Mouse (Mus musculus): Measurements from ENCODE around the gene Cnih2. TPM values are rescaled to one million over a fixed set of nuclear protein-coding genes. Genes with fewer than 3 reads are reported as not detected.

Cnih2 gene
- 0.70 and 0.89 TPM in 2 replicates for polyA plus RNA-seq (2015; fragmentation: Nextera tagmentation; extraction: Ambion mirVana)

DNA sequence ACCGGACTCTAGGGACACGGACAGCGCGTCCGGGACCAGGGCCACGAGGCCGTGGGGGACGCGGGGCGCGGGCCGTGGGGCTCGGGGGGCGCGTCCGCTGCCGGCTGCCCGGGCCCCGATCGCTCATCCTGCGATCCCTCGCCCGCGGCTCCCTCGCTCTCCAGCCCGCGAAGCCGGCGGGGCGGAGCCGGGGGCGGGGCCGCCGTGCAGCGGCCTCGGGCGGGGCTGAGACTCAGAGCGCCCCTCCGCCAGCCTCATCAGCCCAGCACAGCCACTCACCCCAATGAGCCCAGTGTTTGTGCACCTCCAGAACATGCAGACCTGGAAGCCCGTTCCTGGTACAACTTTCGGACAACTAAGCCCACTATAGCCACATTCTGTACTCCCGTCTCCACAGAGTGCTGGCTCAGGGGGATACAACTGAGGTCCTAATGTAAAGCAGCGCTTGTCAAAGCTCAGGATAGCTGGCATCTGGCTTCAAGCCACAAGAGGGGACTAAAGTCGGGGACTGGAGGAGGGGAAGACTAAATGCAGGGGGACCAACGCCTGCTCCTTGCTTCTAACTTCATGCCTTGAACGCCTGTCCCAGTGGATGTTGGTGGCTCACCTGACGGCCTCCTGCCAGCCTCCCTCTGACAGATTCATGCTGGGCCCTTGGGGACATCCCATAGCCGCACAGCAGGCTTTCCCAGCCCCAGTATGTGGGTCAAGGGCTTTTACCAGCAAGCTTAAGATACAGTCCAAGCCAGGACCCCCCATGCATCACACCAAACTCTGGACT is at the start of gene Cnih2:
TSS of gene Cnih2 (minus strand) at position 159 of the 781 bp plus-strand sequence.
- Histone ChIP-seq H3K27me3 (replicated peaks; ENCODE audit: insufficient read depth, low read length) (no peaks in the 10 kb centered on the region), H3K36me3 (ENCODE audit: insufficient read depth, low read length) (peaks cover 30% of the 10 kb centered on the region), H3K27ac (ENCODE audit: low read length) (no peak within 1 kb of the TSS), H3K9me3 (ENCODE audit: low read length) (no peaks in the 10 kb centered on the region), H3K4me2 (replicated peaks; ENCODE audit: low read depth, low read length) (peak within 1 kb of the TSS; percentile 80), H3K4me1 (ENCODE audit: insufficient read depth, low read depth, low read length) (peaks cover 4% of the 10 kb centered on the region; the same call in 1 of the 2 replicates), H3K4me3 (ENCODE audit: low read depth, low read length) (peak within 1 kb of the TSS; percentile 28), H3K9ac (replicated peaks; ENCODE audit: low read depth) (no peak within 1 kb of the TSS)
- WGBS: 6% methylated on average over 34 of the region's 48 CpGs
- peak; percentile 63 for DNase-seq (ENCODE audit: low spot score)
- peak; percentile 57 for ATAC-seq
- TF ChIP-seq EP300 (IDR thresholded peaks at IDR 0.05) (no peak), CTCF (IDR thresholded peaks at IDR 0.05) (no peak)

DNA sequence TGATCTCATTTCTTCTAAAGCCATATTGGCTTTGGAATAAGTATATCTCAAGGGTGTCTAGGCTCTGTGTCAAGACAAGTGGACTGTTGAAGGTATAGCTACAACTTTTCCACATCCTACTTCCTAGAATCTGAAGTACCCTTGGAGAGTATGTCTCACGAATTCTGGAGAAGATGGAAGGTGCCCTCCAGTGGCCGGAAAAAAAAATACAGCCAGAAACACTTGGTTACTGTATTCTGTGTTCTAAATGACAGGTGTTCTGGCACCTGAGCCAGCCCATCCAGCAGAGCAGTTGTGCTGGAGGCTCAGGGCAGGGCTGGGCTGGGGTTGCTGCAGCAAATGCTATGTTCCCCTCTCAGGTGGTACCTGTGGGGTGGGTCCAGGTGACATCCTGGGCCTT is 41.3 kb upstream of the Cnih2 start:
- no peaks in the 10 kb centered on the region for H3K4me1 ChIP-seq (ENCODE audit: insufficient read depth, low read depth, low read length)
- peak; percentile 75 for TF ChIP-seq CTCF (IDR thresholded peaks at IDR 0.05)
- TF ChIP-seq EP300 (IDR thresholded peaks at IDR 0.05): no peak
- 2% methylated on average over 2 of the region's 2 CpGs for WGBS
- no peak overlapping the region for H3K4me3 ChIP-seq (ENCODE audit: low read depth, low read length)
- H3K4me2 ChIP-seq (replicated peaks; ENCODE audit: low read depth, low read length): no peak overlapping the region
- no peak overlapping the region for H3K27ac ChIP-seq (ENCODE audit: low read length)
- H3K9ac ChIP-seq (replicated peaks; ENCODE audit: low read depth): no peak overlapping the region
- no peaks in the 10 kb centered on the region for H3K9me3 ChIP-seq (ENCODE audit: low read length)
- H3K36me3 ChIP-seq (ENCODE audit: insufficient read depth, low read length): peaks cover 19% of the 10 kb centered on the region; the same call in 1 of the 2 replicates
- DNase-seq (ENCODE audit: low spot score) (peak; percentile 87), ATAC-seq (peak; percentile 57)
- no peaks in the 10 kb centered on the region for H3K27me3 ChIP-seq (replicated peaks; ENCODE audit: insufficient read depth, low read length)

DNA sequence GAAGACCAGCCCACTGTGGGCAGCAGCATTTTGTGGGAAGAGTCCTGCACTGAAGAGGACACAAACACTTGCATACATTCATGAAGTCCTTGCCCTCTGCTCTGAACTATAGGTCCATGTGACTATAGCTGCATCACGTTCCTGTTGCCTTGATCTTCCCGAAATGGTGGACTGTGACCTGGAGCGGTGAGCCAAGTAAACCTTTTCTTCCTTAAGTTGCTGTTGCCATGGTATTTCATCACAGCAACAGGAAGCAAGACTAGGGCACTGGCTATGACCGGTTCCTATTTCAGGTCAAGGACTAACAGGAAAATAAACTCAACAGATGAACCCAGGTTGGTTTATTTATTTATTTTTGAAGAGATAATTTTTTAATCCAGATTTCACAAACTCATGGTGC is 32.9 kb upstream of the Cnih2 start:
- 52% methylated on average over 4 of the region's 4 CpGs for WGBS
- H3K4me1 ChIP-seq (ENCODE audit: insufficient read depth, low read depth, low read length): no peaks in the 10 kb centered on the region
- no peaks in the 10 kb centered on the region for H3K9me3 ChIP-seq (ENCODE audit: low read length)
- H3K27ac ChIP-seq (ENCODE audit: low read length): no peak overlapping the region
- no peaks in the 10 kb centered on the region for H3K27me3 ChIP-seq (replicated peaks; ENCODE audit: insufficient read depth, low read length)
- no peak overlapping the region for H3K9ac ChIP-seq (replicated peaks; ENCODE audit: low read depth)
- ATAC-seq: no peak
- no peak overlapping the region for H3K4me3 ChIP-seq (ENCODE audit: low read depth, low read length)
- peaks cover 9% of the 10 kb centered on the region; the same call in 1 of the 2 replicates for H3K36me3 ChIP-seq (ENCODE audit: insufficient read depth, low read length)
- H3K4me2 ChIP-seq (replicated peaks; ENCODE audit: low read depth, low read length): no peak overlapping the region
- no peak for DNase-seq (ENCODE audit: low spot score)
- TF ChIP-seq CTCF (IDR thresholded peaks at IDR 0.05) (no peak), EP300 (IDR thresholded peaks at IDR 0.05) (no peak)

DNA sequence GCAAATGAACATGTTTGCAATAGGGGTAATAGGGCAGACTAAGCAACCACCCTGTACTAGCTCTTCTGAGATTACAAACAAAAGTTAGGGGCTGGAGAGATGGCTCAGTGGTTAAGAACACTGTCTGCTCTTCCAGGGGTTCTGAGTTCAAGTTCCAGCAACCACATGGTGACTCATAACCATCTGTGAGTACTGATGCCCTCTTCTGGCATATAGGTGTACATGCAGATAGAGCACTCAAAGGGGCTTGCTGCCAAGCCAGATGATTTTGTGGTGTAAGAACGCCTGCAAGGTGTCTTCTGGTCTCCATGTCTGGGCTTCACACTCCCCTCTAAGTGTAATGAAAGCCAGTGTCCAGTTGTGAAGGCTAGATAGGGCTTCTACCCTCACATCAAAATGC is 31.4 kb upstream of the Cnih2 start:
- Histone ChIP-seq H3K27ac (ENCODE audit: low read length) (no peak overlapping the region), H3K4me1 (ENCODE audit: insufficient read depth, low read depth, low read length) (no peaks in the 10 kb centered on the region), H3K36me3 (ENCODE audit: insufficient read depth, low read length) (peaks cover 2% of the 10 kb centered on the region; the same call in 1 of the 2 replicates), H3K4me3 (ENCODE audit: low read depth, low read length) (no peak overlapping the region), H3K27me3 (replicated peaks; ENCODE audit: insufficient read depth, low read length) (no peaks in the 10 kb centered on the region), H3K9me3 (ENCODE audit: low read length) (no peaks in the 10 kb centered on the region), H3K9ac (replicated peaks; ENCODE audit: low read depth) (no peak overlapping the region), H3K4me2 (replicated peaks; ENCODE audit: low read depth, low read length) (no peak overlapping the region)
- no peak for ATAC-seq
- 43% methylated on average over 1 of the region's 1 CpGs for WGBS
- peak; percentile 62 for TF ChIP-seq CTCF (IDR thresholded peaks at IDR 0.05)
- TF ChIP-seq EP300 (IDR thresholded peaks at IDR 0.05): no peak
- DNase-seq (ENCODE audit: low spot score): peak; percentile 22

DNA sequence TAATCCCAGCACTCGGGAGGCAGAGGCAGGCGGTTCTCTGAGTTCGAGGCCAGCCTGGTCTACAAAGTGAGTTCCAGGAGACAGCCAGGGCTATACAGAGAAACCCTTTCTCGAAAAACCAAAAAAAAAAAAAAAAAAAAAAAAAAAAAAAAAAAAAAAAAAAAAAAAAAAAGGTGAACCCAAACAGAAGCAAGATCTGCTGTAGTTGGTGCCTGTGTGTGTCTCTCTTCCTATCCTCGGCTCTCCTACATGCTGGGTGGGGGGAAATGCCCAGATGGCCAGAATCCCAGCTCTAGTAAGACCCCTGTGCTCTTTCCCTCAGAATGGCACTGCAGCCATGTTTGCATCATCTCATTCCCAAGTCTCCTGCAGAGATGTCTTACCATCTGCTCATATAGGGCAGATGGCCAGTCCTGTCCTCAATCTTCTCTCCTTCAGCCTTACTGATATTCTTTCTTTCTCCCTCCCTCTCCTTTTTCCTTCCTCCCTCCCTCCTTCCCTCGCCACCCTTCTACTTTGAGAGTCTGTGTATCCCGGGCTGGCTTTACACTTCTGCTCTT is 25.8 kb upstream of the Cnih2 start:
- no peak overlapping the region for H3K27ac ChIP-seq (ENCODE audit: low read length)
- no peak overlapping the region for H3K9ac ChIP-seq (replicated peaks; ENCODE audit: low read depth)
- TF ChIP-seq EP300 (IDR thresholded peaks at IDR 0.05): no peak
- no peak for TF ChIP-seq CTCF (IDR thresholded peaks at IDR 0.05)
- H3K4me2 ChIP-seq (replicated peaks; ENCODE audit: low read depth, low read length): no peak overlapping the region
- WGBS: 58% methylated on average over 7 of the region's 7 CpGs
- H3K4me3 ChIP-seq (ENCODE audit: low read depth, low read length): no peak overlapping the region
- H3K36me3 ChIP-seq (ENCODE audit: insufficient read depth, low read length): no peaks in the 10 kb centered on the region
- no peaks in the 10 kb centered on the region for H3K27me3 ChIP-seq (replicated peaks; ENCODE audit: insufficient read depth, low read length)
- DNase-seq (ENCODE audit: low spot score) (no peak), ATAC-seq (no peak)
- H3K9me3 ChIP-seq (ENCODE audit: low read length): no peaks in the 10 kb centered on the region
- no peaks in the 10 kb centered on the region for H3K4me1 ChIP-seq (ENCODE audit: insufficient read depth, low read depth, low read length)

DNA sequence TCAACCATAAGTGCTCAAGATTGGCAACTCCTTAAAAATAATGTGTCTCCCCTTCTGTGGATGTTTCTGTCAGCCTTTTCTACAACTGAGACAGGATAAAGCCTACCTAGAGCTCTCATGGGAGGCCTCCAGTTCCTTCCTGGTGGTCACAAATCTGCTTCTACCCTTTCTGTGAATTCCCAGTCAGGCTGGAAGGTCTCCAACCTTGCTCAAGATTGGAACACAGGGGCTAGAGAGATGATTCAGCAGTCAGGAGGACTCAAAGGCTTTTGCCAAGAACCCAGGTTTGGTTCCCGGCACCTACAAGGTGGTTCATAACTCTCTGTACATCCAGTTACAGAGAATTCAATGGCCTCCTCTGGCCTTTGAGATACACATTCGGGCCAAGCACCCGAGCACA is 24.9 kb upstream of the Cnih2 start:
- ATAC-seq (no peak), DNase-seq (ENCODE audit: low spot score) (no peak)
- Histone ChIP-seq H3K4me3 (ENCODE audit: low read depth, low read length) (no peak overlapping the region), H3K27me3 (replicated peaks; ENCODE audit: insufficient read depth, low read length) (no peaks in the 10 kb centered on the region), H3K4me2 (replicated peaks; ENCODE audit: low read depth, low read length) (no peak overlapping the region), H3K36me3 (ENCODE audit: insufficient read depth, low read length) (no peaks in the 10 kb centered on the region), H3K27ac (ENCODE audit: low read length) (no peak overlapping the region), H3K9me3 (ENCODE audit: low read length) (no peaks in the 10 kb centered on the region), H3K9ac (replicated peaks; ENCODE audit: low read depth) (no peak overlapping the region), H3K4me1 (ENCODE audit: insufficient read depth, low read depth, low read length) (no peaks in the 10 kb centered on the region)
- WGBS: 72% methylated on average over 3 of the region's 3 CpGs
- TF ChIP-seq CTCF (IDR thresholded peaks at IDR 0.05) (no peak), EP300 (IDR thresholded peaks at IDR 0.05) (no peak)
